Mouse (Mus musculus) embryonic facial prominence, embryonic 15.5 days (tissue): ENCODE data around the gene Klrg1. TPM values are rescaled to one million over a fixed set of nuclear protein-coding genes. Genes with fewer than 3 reads are reported as not detected.

ENCODE experiments used
- ATAC-seq: fragments of 200-750 bp; cut with Nextera tagmentation; 2 replicates; pipeline ENCODE4 v1.8.0; 2017; ENCODE audit warnings: low read depth, moderate TSS enrichment; ENCODE audit not compliant: insufficient number of reproducible peaks, low FRiP score, low TSS enrichment
- H3K27ac ChIP-seq: fragments of 300-500 bp; sonication (generic); replicated peaks from 2 replicates; pipeline ENCODE4 v1.5.1; 2015; ENCODE audit warnings: mild to moderate bottlenecking, inconsistent platforms
- H3K27me3 ChIP-seq: fragments of 300-500 bp; sonication (generic); 2 replicates; pipeline ENCODE4 v1.6.1; 2015; ENCODE audit warnings: inconsistent platforms
- H3K36me3 ChIP-seq: fragments of 300-500 bp; sonication (generic); 2 replicates; pipeline ENCODE4 v1.6.1; 2015; ENCODE audit warnings: mild to moderate bottlenecking, inconsistent platforms
- H3K4me1 ChIP-seq: fragments of 300-500 bp; sonication (generic); 2 replicates; pipeline ENCODE4 v1.6.1; 2015; ENCODE audit warnings: inconsistent platforms
- H3K4me2 ChIP-seq: fragments of 300-500 bp; sonication (generic); replicated peaks from 2 replicates; pipeline ENCODE4 v1.6.1; 2015; ENCODE audit warnings: mild to moderate bottlenecking, inconsistent platforms
- H3K4me3 ChIP-seq: fragments of 300-500 bp; sonication (generic); replicated peaks from 2 replicates; pipeline ENCODE4 v1.5.1; 2015; ENCODE audit warnings: mild to moderate bottlenecking, inconsistent platforms
- H3K9ac ChIP-seq: fragments of 300-500 bp; sonication (generic); 2 replicates; pipeline ENCODE4 v1.6.1; 2015; ENCODE audit warnings: inconsistent platforms
- H3K9me3 ChIP-seq: fragments of 300-500 bp; sonication (generic); replicated peaks from 2 replicates; pipeline ENCODE4 v1.6.1; 2016; ENCODE audit warnings: inconsistent platforms
- WGBS: fragments of 180-500 bp; shearing (Covaris S2); methylation state at CpG from one replicate; pipeline ENCODE4 v1.1.7; 2015; 5-methylcytosine and 5-hydroxymethylcytosine counted together
- polyA plus RNA-seq: library from polyadenylated mRNA; unstranded; fragments of >200 nt; fragmentation: Nextera tagmentation; extraction: Ambion mirVana; gene quantifications from 2 replicates; pipeline ENCODE4 v1.2.1, GENCODE M21; 2015

Klrg1 gene
- polyA plus RNA-seq, 1 experiment from 2014 or later, result not detected

GRCm38 (mm10) chr6:122292184-122292583 lies 9.5 kb upstream of the Klrg1 start:
- Histone ChIP-seq H3K9me3 (no peaks in the 10 kb centered on the region), H3K36me3 (no peaks in the 10 kb centered on the region), H3K9ac (no peak overlapping the region), H3K4me1 (no peaks in the 10 kb centered on the region; the same call in 1 of the 2 replicates), H3K4me3 (no peak overlapping the region), H3K4me2 (no peak overlapping the region), H3K27me3 (no peaks in the 10 kb centered on the region), H3K27ac (no peak overlapping the region)
- no peak for ATAC-seq
- 36% methylated on average over 2 of the region's 2 CpGs for WGBS

GRCm38 (mm10) chr6:122291735-122292134 lies 9.1 kb upstream of the Klrg1 start:
- Histone ChIP-seq H3K4me1 (no peaks in the 10 kb centered on the region; the same call in 1 of the 2 replicates), H3K9ac (no peak overlapping the region), H3K27me3 (no peaks in the 10 kb centered on the region), H3K9me3 (no peaks in the 10 kb centered on the region), H3K36me3 (no peaks in the 10 kb centered on the region), H3K4me2 (no peak overlapping the region), H3K27ac (no peak overlapping the region), H3K4me3 (no peak overlapping the region)
- ATAC-seq, result no peak
- WGBS, result 59% methylated on average over 3 of the region's 3 CpGs

GRCm38 (mm10) chr6:122291264-122291663 lies 8.6 kb upstream of the Klrg1 start:
- ATAC-seq, result no peak
- Histone ChIP-seq H3K4me2 (no peak overlapping the region), H3K4me1 (no peaks in the 10 kb centered on the region; the same call in 1 of the 2 replicates), H3K36me3 (no peaks in the 10 kb centered on the region), H3K27ac (no peak overlapping the region), H3K9ac (no peak overlapping the region), H3K4me3 (no peak overlapping the region), H3K9me3 (no peaks in the 10 kb centered on the region), H3K27me3 (no peaks in the 10 kb centered on the region)
- WGBS, result 66% methylated on average over 2 of the region's 2 CpGs

- H3K27me3 ChIP-seq, result no peaks in the 10 kb centered on the region
- H3K4me2 ChIP-seq, result no peak overlapping the region
- no peak for ATAC-seq
- 26% methylated on average over 3 of the region's 3 CpGs for WGBS
- H3K36me3 ChIP-seq, result no peaks in the 10 kb centered on the region
- H3K4me3 ChIP-seq, result no peak overlapping the region
- H3K27ac ChIP-seq, result no peak overlapping the region
- no peak overlapping the region for H3K9ac ChIP-seq
- H3K4me1 ChIP-seq, result no peaks in the 10 kb centered on the region; the same call in 1 of the 2 replicates
- H3K9me3 ChIP-seq, result no peaks in the 10 kb centered on the region
Observed at GRCm38 (mm10) chr6:122290253-122290652, 7.6 kb upstream of the Klrg1 start.

- no peak overlapping the region for H3K27ac ChIP-seq
- H3K4me2 ChIP-seq, result no peak overlapping the region
- no peaks in the 10 kb centered on the region; the same call in 1 of the 2 replicates for H3K4me1 ChIP-seq
- no peaks in the 10 kb centered on the region for H3K36me3 ChIP-seq
- 68% methylated on average over 1 of the region's 1 CpGs for WGBS
- H3K9me3 ChIP-seq, result no peaks in the 10 kb centered on the region
- H3K4me3 ChIP-seq, result no peak overlapping the region
- no peak for ATAC-seq
- H3K9ac ChIP-seq, result no peak overlapping the region
- no peaks in the 10 kb centered on the region for H3K27me3 ChIP-seq
Observed at GRCm38 (mm10) chr6:122289313-122289712, 6.6 kb upstream of the Klrg1 start.

GRCm38 (mm10) chr6:122288263-122288662 lies 5.6 kb upstream of the Klrg1 start:
- no peaks in the 10 kb centered on the region for H3K9me3 ChIP-seq
- no peak overlapping the region for H3K4me2 ChIP-seq
- H3K4me3 ChIP-seq, result no peak overlapping the region
- no peaks in the 10 kb centered on the region for H3K36me3 ChIP-seq
- H3K9ac ChIP-seq, result no peak overlapping the region
- no peak for ATAC-seq
- H3K4me1 ChIP-seq, result no peaks in the 10 kb centered on the region; the same call in 1 of the 2 replicates
- no peaks in the 10 kb centered on the region for H3K27me3 ChIP-seq
- WGBS, result 26% methylated on average over 1 of the region's 1 CpGs
- no peak overlapping the region for H3K27ac ChIP-seq

GRCm38 (mm10) chr6:122284823-122285222 lies 2.1 kb upstream of the Klrg1 start:
- H3K9ac ChIP-seq, result no peak overlapping the region
- H3K4me1 ChIP-seq, result no peaks in the 10 kb centered on the region
- WGBS, result 63% methylated on average over 1 of the region's 1 CpGs
- H3K27me3 ChIP-seq, result no peaks in the 10 kb centered on the region
- no peak overlapping the region for H3K4me2 ChIP-seq
- H3K4me3 ChIP-seq, result no peak overlapping the region
- no peaks in the 10 kb centered on the region for H3K9me3 ChIP-seq
- H3K27ac ChIP-seq, result no peak overlapping the region
- no peaks in the 10 kb centered on the region for H3K36me3 ChIP-seq
- ATAC-seq, result no peak

- no peak overlapping the region for H3K4me3 ChIP-seq
- H3K36me3 ChIP-seq, result no peaks in the 10 kb centered on the region
- H3K9me3 ChIP-seq, result no peaks in the 10 kb centered on the region
- no peaks in the 10 kb centered on the region for H3K27me3 ChIP-seq
- no peak for ATAC-seq
- H3K27ac ChIP-seq, result no peak overlapping the region
- WGBS, result 81% methylated on average over 4 of the region's 4 CpGs
- no peak overlapping the region for H3K9ac ChIP-seq
- H3K4me2 ChIP-seq, result no peak overlapping the region
- H3K4me1 ChIP-seq, result no peaks in the 10 kb centered on the region
Observed at GRCm38 (mm10) chr6:122284304-122284703, 1.6 kb upstream of the Klrg1 start.

- no peaks in the 10 kb centered on the region for H3K9me3 ChIP-seq
- H3K27ac ChIP-seq, result no peak overlapping the region
- no peak overlapping the region for H3K4me3 ChIP-seq
- H3K36me3 ChIP-seq, result no peaks in the 10 kb centered on the region
- WGBS, result 79% methylated on average over 2 of the region's 2 CpGs
- ATAC-seq, result no peak
- H3K4me1 ChIP-seq, result no peaks in the 10 kb centered on the region
- no peaks in the 10 kb centered on the region for H3K27me3 ChIP-seq
- H3K9ac ChIP-seq, result no peak overlapping the region
- no peak overlapping the region for H3K4me2 ChIP-seq
Observed at GRCm38 (mm10) chr6:122283429-122283828, 747 bp upstream of the Klrg1 start.

- no peak for ATAC-seq
- H3K4me2 ChIP-seq, result no peak overlapping the region
- H3K27me3 ChIP-seq, result no peaks in the 10 kb centered on the region
- no peak overlapping the region for H3K4me3 ChIP-seq
- 76% methylated on average over 7 of the region's 7 CpGs for WGBS
- H3K9ac ChIP-seq, result no peak overlapping the region
- no peaks in the 10 kb centered on the region for H3K36me3 ChIP-seq
- H3K27ac ChIP-seq, result no peak overlapping the region
- no peaks in the 10 kb centered on the region for H3K4me1 ChIP-seq
- no peaks in the 10 kb centered on the region for H3K9me3 ChIP-seq
Observed at GRCm38 (mm10) chr6:122276565-122276964, 6.1 kb downstream of the Klrg1 start.

GRCm38 (mm10) chr6:122274546-122274945 lies 8.1 kb downstream of the Klrg1 start:
- H3K4me3 ChIP-seq, result no peak overlapping the region
- no peak overlapping the region for H3K9ac ChIP-seq
- no peak overlapping the region for H3K4me2 ChIP-seq
- H3K4me1 ChIP-seq, result no peaks in the 10 kb centered on the region
- 64% methylated on average over 5 of the region's 5 CpGs for WGBS
- H3K27me3 ChIP-seq, result no peaks in the 10 kb centered on the region
- no peak overlapping the region for H3K27ac ChIP-seq
- no peaks in the 10 kb centered on the region for H3K36me3 ChIP-seq
- H3K9me3 ChIP-seq, result no peaks in the 10 kb centered on the region
- no peak for ATAC-seq

- H3K4me2 ChIP-seq, result no peak overlapping the region
- WGBS, result 76% methylated on average over 11 of the region's 11 CpGs
Observed at GRCm38 (mm10) chr6:122270152-122270551, 12.5 kb downstream of the Klrg1 start.

More at GRCm38 (mm10) chr6:122270152-122270551, 12.5 kb downstream of the Klrg1 start:
- Histone ChIP-seq H3K4me1 (no peaks in the 10 kb centered on the region), H3K27ac (no peak overlapping the region), H3K27me3 (no peaks in the 10 kb centered on the region), H3K4me3 (no peak overlapping the region), H3K36me3 (no peaks in the 10 kb centered on the region), H3K9ac (no peak overlapping the region), H3K9me3 (no peaks in the 10 kb centered on the region)
- no peak for ATAC-seq
